Mouse (Mus musculus): Measurements from ENCODE around the gene Med20.
"Not testable (repeated sequence)": the region's sequence is repeated elsewhere in the genome, so short reads cannot be mapped to it uniquely, and the experiment has no call there.

Gene Med20

DNA sequence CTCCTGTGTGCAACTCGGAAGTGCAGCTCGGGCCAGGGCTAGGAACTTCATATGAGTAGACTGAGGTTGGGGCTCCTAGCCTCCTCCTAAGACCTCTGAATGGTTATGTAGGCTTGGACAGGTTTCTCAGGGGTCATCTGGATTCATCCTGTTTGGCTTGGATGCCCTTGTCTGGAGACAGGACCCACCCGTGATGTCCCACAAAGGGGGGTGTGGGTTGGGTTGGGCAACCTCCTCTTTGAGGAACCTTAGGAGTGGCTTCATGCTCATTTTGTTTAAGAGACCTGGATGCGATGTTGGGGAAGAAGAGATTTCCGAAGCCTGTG is 14.6 kb upstream of the Med20 start:
- no peak for DNase-seq (ENCODE audit: low spot score)

DNA sequence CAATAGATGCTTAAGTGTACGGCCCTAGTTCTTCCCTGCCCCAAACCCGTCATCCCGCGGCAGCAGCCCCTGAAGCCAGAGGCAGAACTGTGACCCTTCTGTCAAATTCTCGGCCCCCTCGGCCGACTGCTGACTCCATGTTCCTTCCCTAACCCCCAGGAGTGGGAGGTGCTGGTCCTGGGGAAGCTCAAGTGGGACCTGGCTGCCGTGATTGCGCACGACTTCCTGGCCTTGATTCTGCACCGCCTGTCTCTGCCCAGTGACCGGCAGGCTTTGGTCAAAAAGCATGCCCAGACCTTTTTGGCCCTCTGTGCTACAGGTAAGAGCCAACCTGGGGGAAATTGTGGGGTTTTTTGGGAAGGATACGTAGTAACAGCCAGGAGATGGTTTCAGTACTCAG is 14.1 kb upstream of the Med20 start:
- no peak for DNase-seq (ENCODE audit: low spot score)

DNA sequence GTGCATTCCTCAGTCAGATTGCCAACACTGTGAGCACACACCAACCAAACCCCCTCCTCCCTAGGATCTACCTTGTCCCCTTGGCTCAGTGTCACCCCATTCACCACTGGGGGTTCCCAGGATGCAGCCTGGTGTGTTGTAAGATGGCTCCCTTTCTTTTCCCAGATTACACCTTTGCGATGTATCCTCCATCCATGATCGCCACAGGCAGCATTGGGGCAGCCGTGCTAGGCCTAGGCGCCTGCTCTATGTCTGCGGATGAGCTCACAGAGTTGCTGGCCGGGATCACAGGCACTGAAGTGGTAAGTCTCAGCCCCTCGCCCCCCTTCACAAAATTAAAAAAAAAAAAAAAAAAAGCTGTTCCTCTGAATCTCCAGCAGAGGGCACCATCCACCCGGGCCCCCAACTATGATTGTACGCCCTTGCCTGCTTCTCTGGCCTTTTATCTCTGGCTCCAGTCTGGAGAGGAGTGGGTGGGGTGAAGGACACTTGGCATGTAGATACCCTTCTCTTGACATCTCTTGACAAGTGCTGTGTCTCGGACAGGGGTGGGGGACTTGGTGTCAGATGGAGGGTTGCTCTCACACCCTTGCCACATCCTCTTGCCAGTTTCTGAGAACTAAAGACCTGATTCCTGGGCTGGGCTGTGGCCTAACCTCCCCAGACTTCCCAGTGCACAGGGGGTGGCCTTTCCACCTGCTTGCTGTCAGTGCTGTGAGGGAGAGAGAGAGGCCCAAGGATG is 13.4 kb upstream of the Med20 start:
- no peak for DNase-seq (ENCODE audit: low spot score)

DNA sequence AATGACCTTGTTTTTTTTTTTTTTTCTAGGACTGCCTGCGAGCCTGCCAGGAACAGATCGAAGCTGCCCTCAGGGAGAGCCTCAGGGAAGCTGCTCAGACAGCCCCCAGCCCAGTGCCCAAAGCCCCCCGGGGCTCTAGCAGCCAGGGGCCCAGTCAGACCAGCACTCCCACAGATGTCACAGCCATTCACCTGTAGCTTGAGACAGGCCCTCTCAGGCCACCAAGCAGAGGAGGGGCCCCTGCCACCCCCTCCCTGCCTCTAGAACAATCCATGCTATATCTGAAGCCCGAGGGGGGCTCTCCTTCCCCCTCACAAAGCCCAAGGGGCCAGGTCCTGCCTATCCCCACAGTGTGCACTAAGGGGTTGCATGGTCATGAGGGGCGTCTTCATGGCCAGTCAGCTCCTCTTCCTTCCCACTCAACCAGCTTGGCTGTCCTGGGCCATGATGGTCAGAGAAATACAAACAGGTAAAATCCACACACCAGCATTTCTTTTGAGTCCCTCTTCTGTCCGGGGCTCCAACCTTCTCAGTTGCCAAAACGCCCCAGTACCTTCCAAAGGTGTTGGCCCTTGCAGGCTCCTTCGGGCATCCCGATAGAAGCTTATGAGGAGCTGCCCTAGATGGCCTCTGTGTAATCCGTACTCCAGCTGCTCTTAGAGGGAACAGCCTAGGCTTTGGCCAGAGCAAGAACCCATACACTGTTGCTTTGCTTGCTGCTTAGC is 12.6 kb upstream of the Med20 start:
- DNase-seq (ENCODE audit: low spot score), result not testable (repeated sequence)

DNA sequence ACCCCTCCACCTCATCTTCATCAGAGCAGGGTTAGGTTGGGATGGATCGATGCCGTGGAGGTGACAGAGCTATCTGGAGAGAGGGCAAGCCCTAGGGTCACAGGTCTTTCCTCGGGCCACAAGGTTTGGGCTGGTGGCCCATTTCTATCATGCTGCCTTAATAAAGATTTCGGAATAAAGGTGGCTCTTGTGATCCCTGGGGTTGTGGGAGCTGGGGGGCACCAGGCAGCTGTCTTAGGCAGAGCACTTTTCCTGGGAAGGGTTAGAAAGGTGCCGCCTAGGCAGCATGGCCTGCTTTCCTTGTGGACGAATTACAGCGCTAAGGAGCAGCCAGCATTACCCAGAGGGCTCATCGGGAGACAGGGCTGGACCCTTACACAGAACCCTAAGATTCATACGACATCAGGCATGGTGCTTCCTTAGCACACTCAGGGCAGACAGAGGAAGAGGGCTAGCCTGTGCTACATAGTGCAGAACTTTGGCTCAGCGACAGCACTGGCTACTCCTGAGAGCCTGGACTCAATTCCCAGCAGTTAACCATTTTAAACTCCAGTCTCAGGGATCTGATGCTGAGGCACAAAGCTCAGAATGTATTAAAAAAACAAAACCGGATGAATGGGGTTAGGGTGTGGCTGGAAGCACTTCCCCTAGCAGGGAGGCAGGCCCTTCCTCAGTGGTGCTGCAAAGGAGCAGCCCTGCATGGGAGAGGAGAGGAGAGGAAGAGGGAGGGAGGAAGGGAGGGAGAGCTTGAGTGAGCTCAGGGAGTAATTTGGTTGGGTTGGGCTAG is 11.7 kb upstream of the Med20 start:
- peak; percentile 60 for DNase-seq (ENCODE audit: low spot score)

DNA sequence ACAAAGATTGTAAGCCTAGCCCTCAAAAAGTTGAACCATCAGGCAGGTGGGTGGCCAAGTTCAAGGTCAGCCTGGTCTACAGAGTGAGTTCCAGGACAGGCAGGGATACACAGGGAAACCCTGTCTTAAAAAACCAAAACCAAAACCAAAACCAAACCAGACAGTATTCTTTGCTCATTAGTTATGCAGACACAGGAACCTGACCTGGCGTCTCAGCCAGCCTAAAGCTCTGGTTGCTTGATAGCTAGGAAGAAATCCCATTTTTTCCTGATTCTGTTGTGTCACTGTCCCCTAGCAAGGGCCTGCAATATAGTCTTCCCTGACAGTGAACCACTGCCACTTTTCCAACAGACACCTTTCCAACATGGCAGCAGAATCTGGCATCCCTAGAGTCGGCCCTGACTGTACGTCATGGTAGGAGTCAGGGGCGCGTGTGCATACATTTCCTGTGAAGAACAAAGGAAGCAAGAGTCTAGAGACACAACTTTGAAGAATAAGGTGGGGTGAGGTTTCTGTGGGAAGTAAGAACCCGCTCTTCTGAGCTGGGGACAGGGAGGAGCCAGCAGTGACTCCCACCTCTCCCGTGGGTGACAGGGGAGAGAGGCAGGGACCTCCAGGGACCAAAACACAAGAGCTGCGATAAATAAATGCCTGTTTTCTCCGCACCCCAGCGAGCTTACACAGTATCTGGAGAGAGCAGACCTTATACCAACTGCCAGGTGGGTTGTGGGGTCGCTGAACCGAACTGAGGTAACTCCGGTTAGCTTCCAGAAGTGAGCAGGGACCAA is 10.6 kb upstream of the Med20 start:
- DNase-seq (ENCODE audit: low spot score), result no peak

DNA sequence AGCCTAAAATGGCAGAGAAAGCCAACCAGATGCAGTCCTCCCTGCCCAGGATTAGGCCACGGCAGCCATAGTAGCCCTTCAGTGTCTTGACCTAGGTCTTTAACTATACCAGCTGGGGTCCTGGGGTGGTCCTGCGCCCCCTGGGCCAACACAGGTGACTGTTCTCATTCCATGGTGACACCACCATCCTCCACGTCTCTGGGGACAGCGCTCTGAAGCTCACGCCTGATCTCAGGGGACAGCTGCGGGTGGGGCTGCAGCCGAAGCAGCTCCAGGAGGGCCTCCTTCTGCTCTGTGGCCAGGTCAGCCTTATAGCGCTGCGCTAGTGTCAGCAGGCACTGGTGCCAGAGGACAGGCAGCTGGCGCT is 10.0 kb upstream of the Med20 start:
- DNase-seq (ENCODE audit: low spot score), result no peak

DNA sequence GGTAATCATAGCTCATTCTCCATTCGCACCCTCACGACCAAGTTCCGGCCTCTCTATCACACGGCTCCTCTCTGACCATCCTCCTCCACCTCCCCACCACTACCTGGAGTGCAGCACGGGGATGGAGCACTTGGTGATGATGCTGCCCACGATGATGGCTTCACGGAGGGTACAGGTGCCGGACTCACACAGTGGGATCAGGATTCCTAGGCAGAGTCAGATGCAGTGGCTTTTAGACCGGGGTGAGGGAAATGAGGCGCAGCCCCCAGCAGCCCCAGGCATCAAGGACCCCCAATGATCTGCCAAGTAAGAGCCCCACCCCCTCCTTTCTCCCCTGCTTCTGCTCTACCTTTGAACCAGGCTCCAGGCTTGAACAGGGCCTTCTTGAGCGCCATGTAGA is 9.1 kb upstream of the Med20 start:
- no peak for DNase-seq (ENCODE audit: low spot score)

DNA sequence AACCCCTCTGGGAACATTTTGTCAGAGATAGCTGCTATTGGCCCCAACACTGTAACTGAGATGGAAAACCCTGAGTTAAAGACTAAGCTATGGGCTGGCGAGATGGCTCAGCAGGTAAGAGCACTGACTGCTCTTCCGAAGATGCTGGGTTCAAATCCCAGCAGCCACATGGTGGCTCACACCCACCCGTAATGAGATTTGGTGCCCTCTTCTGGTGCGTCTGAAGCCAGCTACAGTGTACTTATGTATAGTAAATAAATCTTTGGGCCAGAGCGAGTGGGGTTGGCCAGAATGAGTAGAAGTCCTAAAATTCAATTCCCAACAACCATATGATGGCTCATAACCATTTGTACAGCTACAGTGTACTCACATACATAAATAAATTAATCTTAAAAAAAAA is 5.2 kb upstream of the Med20 start:
- DNase-seq (ENCODE audit: low spot score), result no peak

DNA sequence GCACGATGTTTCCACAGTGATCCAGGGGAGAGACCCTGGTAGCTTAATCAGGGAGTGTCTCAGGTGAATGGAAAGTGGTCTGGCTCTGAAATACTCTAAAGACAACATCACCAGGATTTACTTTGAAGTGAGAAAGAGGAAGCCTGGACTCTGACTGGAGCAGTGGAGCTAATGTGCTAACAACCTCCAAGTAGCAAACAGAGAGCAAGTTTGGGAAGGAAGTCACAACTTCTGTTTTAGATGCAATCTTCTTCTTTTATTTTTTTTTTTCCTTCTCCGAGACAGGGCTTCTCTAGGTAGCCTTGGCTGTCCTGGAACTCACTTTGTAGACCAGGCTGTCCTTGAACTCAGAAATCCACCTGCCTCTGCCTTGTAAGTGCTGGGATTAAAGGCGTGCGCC is 2.2 kb upstream of the Med20 start:
- DNase-seq (ENCODE audit: low spot score), result no peak

DNA sequence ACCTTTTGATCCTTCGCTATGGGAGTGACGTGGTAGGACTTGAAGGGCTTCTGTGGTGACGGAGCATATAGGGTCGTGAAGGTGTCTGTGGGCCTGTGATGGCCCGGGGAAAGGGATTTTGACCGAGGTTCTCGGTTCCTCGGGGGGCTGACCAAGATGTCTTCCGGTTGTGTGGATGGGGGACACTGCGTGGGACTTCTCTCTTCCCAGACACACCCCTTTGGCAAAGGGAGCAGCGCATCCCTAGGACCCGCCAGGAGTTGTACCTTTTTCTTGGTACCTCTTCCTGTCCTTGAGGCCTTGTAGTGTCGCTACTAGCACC is 240 bp downstream of the Med20 start:
- DNase-seq (ENCODE audit: low spot score), result no peak

DNA sequence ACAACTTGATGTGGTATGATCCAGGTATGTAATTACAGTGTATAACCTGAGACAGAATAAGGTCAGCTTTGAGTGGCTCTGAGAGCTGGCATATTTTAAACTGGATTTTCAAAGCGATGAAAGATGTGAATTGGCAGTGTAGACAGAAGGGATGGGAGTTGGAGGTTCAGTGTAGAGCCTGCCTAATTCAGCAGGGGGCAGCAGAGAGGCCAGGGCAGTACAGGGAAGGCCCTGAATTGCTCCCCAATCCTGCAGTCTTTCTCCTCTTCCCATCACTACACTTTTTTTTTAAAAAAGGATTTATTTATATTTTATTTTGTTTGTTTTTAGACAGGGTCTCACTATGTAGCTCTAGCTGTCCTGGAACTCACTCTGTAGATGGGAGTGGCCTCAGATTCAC is 2.6 kb downstream of the Med20 start:
- peak; percentile 46 for DNase-seq (ENCODE audit: low spot score)

DNA sequence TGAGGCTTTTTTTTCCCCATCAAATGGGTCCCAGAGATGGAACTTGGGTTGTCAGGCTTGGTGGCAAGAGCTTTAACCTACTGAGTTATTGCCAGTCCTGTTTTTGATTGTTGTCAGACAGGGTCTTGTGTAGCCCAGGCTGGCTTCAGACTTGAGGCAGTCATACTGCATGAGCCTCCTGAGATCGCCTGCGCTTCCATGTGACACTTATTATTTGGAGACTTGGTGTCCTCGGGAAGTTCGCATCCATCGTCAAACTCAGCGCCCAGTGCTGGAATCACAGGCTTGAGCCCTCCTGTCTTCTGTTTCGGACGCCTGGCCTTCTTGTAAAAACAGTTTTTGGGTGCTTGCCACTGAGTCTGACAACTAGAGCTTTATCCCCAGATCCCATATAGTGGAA is 4.7 kb downstream of the Med20 start:
- DNase-seq (ENCODE audit: low spot score), result no peak

DNA sequence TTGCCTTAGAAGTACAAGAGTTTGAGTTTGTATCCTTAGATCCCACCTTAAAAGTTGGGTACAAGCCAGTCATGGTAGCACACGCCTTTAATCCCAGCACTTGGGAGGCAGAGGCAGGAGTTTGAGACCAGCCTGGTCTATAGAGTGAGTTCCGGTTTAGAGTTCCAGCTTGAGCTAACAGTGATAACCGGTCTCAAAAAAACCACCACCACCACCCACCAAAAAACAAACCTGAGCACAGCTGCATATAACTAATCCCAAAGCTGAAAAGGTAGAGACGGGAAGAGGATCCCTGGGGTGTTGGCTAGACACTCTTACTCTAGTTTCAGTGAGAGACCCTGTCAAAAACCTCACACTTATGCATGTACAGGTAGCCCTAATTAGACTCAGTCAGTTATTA is 5.3 kb downstream of the Med20 start:
- no peak for DNase-seq (ENCODE audit: low spot score)

DNA sequence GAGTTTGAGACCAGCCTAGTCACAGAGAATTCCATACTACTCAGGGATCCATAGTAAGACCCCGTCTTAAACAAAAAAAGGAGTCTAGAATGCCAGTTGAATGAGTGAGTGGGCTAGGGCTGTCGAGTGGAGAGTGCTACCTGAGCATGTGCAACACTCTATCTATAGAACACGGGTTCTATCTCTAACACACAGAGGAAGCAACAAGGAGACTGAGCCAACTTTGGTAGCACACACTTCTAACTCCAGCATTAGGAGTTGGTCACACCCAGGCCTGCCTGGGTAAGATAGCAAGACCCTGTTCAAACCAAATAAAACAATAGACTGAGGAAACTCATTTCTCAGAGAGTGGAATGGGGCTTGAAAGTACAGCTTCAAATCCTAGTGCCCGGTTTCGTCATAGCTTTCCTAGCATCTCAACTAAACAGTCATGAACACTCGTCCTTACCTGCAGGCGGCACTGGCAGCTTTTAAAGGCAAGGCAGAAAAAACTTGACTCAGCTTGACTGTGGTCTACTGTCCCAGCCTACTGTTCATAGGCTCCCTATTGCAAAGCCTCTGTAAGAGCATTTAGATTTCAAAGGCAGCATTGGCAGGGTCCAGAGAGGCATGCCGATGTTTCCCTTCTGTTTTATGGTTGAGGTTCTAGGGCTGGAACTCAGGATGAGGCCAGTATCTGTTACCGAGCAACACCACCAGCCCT is 6.4 kb downstream of the Med20 start:
- no peak for DNase-seq (ENCODE audit: low spot score)

DNA sequence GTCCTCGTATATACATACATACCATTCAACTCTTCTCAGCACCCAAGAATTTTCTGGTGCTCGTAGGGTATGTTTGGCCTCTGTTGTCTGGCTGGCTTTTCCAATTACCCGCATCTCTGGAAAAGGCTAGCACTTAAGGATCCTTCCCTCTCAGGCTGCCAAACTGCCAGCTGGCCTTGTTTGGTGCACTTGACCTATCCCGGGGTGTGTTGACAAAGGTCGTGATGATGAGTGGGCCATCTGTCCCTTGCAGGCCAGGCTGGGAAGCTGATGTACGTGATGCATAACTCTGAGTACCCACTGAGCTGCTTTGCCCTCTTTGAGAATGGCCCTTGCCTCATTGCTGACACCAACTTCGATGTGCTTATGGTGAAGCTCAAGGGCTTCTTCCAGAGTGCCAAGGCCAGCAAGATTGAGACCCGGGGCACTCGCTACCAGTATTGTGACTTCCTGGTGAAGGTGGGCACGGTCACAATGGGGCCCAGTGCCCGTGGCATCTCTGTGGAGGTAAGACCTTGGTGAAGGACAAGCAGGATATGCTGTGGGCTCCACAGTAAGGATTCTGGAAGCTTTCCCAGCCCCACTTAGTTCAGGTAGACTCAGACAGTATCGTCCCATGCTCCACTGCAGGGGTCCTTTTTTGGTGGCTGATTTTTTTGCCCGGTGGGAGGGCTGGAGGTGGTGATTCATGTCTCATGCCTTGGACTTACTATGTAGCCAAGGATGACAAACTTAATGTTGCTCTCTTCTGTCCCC is 7.4 kb downstream of the Med20 start:
- no peak for DNase-seq (ENCODE audit: low spot score)

DNA sequence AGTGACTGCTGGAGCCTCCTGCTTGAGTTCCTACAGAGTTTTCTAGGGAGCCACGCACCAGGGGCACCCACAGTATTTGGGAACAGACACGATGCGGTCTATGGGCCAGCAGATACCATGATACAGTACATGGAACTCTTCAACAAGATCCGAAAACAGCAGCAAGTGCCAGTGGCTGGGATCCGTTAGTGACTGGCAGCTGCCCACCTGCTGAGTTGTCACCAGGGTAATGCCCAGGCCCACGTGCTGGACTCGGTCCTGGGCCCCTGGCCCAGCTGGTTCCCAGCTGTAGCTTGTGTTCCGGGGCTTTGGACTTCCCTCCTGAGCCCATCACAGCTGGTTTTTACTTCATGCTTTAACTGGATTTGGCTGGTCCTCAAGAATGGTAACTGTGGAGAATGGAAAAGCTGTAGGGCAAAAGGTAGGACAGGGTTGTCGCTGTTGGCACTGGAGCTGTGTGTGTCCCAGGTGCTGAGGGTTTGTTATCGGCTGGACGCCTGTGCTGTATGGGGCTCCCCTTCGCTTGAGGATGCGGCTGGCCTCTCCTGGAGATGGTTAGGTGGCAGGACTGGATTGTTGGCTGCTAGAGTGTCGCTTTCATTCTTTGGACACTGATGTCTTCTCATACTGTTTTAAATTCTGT is 11.7 kb downstream of the Med20 start:
- DNase-seq (ENCODE audit: low spot score), result no peak

DNA sequence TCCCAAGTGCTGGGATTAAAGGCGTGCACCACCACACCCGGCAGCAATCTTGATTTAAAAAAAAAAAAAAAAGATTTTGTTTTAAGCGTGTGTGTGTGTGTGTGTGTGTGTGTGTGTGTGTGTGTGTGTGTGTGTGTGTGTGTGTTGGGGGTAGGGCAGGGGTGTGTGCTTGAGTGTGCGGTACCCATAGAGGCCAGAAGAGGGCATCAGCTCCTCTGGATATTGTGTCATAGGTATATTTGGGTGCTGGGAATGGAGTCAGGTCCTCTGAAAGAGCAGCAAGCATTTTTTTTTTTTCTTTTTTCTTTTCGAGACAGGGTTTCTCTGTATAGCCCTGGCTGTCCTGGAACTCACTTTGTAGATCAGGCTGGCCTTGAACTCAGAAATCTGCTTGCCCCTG is 13.2 kb downstream of the Med20 start:
- DNase-seq (ENCODE audit: low spot score), result not testable (repeated sequence)

DNA sequence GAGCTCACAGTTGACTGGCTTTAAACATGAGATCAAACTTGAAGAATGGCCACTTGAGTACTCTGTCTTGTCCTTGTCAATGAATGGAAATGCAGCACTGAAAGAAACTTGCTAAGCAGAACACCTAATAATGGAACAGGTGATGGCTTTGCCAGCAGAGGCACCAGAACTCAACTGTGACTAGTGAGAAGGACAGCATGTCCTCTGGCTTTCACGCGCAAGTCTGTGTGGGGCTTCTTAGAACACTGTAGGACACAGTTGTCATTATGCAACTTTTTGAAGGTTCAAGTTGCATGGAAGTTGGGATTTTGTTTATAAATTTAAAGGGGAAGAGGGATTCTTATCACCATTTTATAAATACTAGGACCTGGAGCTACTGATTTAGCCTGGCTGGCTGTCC is 13.7 kb downstream of the Med20 start:
- no peak for DNase-seq (ENCODE audit: low spot score)

DNA sequence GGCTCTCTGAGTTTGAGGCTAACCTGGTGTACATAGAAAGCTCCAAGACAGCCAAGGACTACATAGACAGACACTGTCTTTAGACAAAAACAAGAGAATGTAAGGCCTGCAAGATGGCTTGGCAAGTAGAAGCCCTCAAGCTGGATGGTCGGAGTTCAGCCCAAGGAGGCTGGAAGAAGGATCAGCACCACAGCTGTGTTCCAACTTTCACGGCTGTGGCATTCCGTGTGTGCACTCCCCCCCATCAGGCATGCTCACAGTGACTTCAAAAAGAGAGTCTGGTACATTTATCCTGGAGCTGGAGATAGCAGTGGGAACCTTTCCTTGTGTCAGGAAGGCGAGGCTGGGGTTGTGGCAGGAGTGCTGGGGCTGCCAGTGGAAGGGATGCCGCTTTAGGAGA is 14.6 kb downstream of the Med20 start:
- DNase-seq (ENCODE audit: low spot score), result peak; percentile 17

DNA sequence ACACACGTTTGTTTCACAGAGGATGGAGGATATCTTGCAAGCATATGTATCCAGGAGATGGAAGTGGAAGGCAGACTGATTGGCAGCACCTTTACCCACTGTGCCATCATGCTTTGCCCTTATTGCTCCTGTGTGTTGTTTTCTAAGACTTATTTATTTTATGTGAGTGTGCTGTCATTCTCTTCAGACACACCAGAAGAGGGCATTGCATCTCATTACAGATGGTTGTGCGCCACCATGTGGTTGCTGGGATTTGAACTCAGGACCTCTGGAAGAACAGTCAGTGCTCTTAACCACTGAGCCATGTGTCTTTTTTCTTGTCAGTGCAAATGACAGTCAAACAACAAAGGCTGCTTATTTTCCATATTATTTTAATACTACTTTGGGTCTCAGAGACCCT is 16.4 kb downstream of the Med20 start:
- no peak for DNase-seq (ENCODE audit: low spot score)

Measured in lung, postnatal 25 days (tissue).